Mouse (Mus musculus): ENCODE measurements around the gene Adk. TPM values are rescaled to one million over a fixed set of nuclear protein-coding genes. Genes with fewer than 3 reads are reported as not detected.

Adk gene
- polyA plus RNA-seq, 2 experiments = 56.9 to 180 TPM

GRCm38 (mm10) chr14:21096279-21096678 is 43.9 kb downstream of the Adk start:
- no peaks in the 10 kb centered on the region for H3K9me3 ChIP-seq (ENCODE audit: control insufficient read depth, low read length)
- peaks cover 0 to 10% of the 10 kb centered on the region in 2 experiments; a peak in 2 of 4 replicates for H3K4me1 ChIP-seq (replicated peaks; ENCODE audit: control insufficient read depth in 2 of 2, insufficient read depth in 2 of 2, low read length in 1 of 2)
- no peak for ATAC-seq (ENCODE audit: insufficient read depth)

DNA sequence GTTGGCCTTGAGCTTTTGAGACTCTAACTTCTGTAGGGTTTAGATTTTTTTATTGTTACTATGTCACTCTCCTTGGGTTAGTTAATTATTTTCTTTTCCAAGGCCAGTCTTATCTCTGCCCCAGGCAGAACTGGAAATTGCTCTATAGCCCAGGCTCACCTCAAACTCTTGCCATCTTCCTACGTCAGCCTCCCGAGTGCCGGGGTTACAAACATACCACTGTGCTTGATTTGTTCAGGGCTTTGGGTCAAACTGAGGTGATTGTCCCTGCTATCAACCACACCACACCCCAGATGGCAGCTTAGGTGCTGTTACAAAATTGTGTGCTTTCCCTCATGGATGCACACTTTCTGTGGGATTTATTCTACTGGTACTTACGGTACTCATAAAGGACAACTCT is 44.3 kb downstream of the Adk start:
- Histone ChIP-seq H3K27me3 (ENCODE audit: control insufficient read depth, insufficient read depth, low read length) (no peaks in the 10 kb centered on the region), H3K4me2 (ENCODE audit: low read depth) (no peak overlapping the region), H3K27ac (no peak overlapping the region), H3K9ac (replicated peaks) (no peak overlapping the region), H3K36me3 (replicated peaks; ENCODE audit: control insufficient read depth, insufficient read depth, low read depth) (peaks cover 6% of the 10 kb centered on the region; the same call in 1 of the 2 replicates), H3K9me3 (ENCODE audit: control insufficient read depth, low read length) (no peaks in the 10 kb centered on the region), H3K4me3 (ENCODE audit: insufficient read depth in 1 of 2, low read depth in 2 of 2, low read length in 2 of 2) (no peak overlapping the region), H3K4me1 (replicated peaks; ENCODE audit: control insufficient read depth in 2 of 2, insufficient read depth in 2 of 2, low read length in 1 of 2) (peaks cover 2 to 14% of the 10 kb centered on the region in 2 experiments; a peak in 2 of 4 replicates)
- ATAC-seq (ENCODE audit: insufficient read depth) = peak; percentile 62
- 70% methylated on average over 4 of the region's 4 CpGs for WGBS (ENCODE audit: insufficient replicate concordance)
- no peak for DNase-seq (ENCODE audit: low read depth in 3 of 3, low spot score in 3 of 3)
- no peak for TF ChIP-seq CTCF (IDR thresholded peaks at IDR 0.05; ENCODE audit: low read depth)
- no peak for TF ChIP-seq EP300 (IDR thresholded peaks at IDR 0.05; ENCODE audit: low read depth)

More at GRCm38 (mm10) chr14:21096279-21096678, 43.9 kb downstream of the Adk start:
- Histone ChIP-seq H3K27me3 (ENCODE audit: control insufficient read depth, insufficient read depth, low read length) (no peaks in the 10 kb centered on the region), H3K4me3 (ENCODE audit: insufficient read depth in 1 of 2, low read depth in 2 of 2, low read length in 2 of 2) (no peak overlapping the region), H3K36me3 (replicated peaks; ENCODE audit: control insufficient read depth, insufficient read depth, low read depth) (peaks cover 6% of the 10 kb centered on the region; the same call in 1 of the 2 replicates), H3K9ac (replicated peaks) (no peak overlapping the region), H3K4me2 (ENCODE audit: low read depth) (no peak overlapping the region), H3K27ac (no peak overlapping the region)
- no peak for DNase-seq (ENCODE audit: low read depth in 3 of 3, low spot score in 3 of 3)
- TF ChIP-seq CTCF (IDR thresholded peaks at IDR 0.05; ENCODE audit: low read depth) (no peak), EP300 (IDR thresholded peaks at IDR 0.05; ENCODE audit: low read depth) (no peak)

GRCm38 (mm10) chr14:21099371-21099770 is 47.0 kb downstream of the Adk start:
- Histone ChIP-seq H3K27ac (no peak overlapping the region), H3K4me2 (ENCODE audit: low read depth) (no peak overlapping the region), H3K27me3 (ENCODE audit: control insufficient read depth, insufficient read depth, low read length) (no peaks in the 10 kb centered on the region), H3K9me3 (ENCODE audit: control insufficient read depth, low read length) (no peaks in the 10 kb centered on the region), H3K9ac (replicated peaks) (no peak overlapping the region), H3K36me3 (replicated peaks; ENCODE audit: control insufficient read depth, insufficient read depth, low read depth) (peaks cover 2% of the 10 kb centered on the region; the same call in 1 of the 2 replicates), H3K4me1 (replicated peaks; ENCODE audit: control insufficient read depth in 2 of 2, insufficient read depth in 2 of 2, low read length in 1 of 2) (peaks cover 3 to 20% of the 10 kb centered on the region in 2 experiments; a peak in 2 of 4 replicates), H3K4me3 (ENCODE audit: insufficient read depth in 1 of 2, low read depth in 2 of 2, low read length in 2 of 2) (no peak overlapping the region)
- DNase-seq (ENCODE audit: low read depth in 3 of 3, low spot score in 3 of 3) (no peak), ATAC-seq (ENCODE audit: insufficient read depth) (no peak)
- 62% methylated on average over 7 of the region's 7 CpGs for WGBS (ENCODE audit: insufficient replicate concordance)
- TF ChIP-seq CTCF (IDR thresholded peaks at IDR 0.05; ENCODE audit: low read depth) (no peak), EP300 (IDR thresholded peaks at IDR 0.05; ENCODE audit: low read depth) (no peak)

GRCm38 (mm10) chr14:21100876-21101275 is 48.5 kb downstream of the Adk start:
- ATAC-seq (ENCODE audit: insufficient read depth) = no peak
- Histone ChIP-seq H3K9me3 (ENCODE audit: control insufficient read depth, low read length) (no peaks in the 10 kb centered on the region), H3K36me3 (replicated peaks; ENCODE audit: control insufficient read depth, insufficient read depth, low read depth) (peaks cover 2% of the 10 kb centered on the region; the same call in 1 of the 2 replicates), H3K27ac (no peak overlapping the region), H3K4me3 (ENCODE audit: insufficient read depth in 1 of 2, low read depth in 2 of 2, low read length in 2 of 2) (no peak overlapping the region), H3K27me3 (ENCODE audit: control insufficient read depth, insufficient read depth, low read length) (no peaks in the 10 kb centered on the region), H3K9ac (replicated peaks) (no peak overlapping the region), H3K4me2 (ENCODE audit: low read depth) (no peak overlapping the region), H3K4me1 (replicated peaks; ENCODE audit: control insufficient read depth in 2 of 2, insufficient read depth in 2 of 2, low read length in 1 of 2) (peaks cover 3 to 23% of the 10 kb centered on the region in 2 experiments; a peak in 2 of 4 replicates)
- no peak for DNase-seq (ENCODE audit: low read depth in 3 of 3, low spot score in 3 of 3)
- WGBS (ENCODE audit: insufficient replicate concordance) = 73% methylated on average over 2 of the region's 2 CpGs
- TF ChIP-seq EP300 (IDR thresholded peaks at IDR 0.05; ENCODE audit: low read depth) (no peak), CTCF (IDR thresholded peaks at IDR 0.05; ENCODE audit: low read depth) (no peak)

DNA sequence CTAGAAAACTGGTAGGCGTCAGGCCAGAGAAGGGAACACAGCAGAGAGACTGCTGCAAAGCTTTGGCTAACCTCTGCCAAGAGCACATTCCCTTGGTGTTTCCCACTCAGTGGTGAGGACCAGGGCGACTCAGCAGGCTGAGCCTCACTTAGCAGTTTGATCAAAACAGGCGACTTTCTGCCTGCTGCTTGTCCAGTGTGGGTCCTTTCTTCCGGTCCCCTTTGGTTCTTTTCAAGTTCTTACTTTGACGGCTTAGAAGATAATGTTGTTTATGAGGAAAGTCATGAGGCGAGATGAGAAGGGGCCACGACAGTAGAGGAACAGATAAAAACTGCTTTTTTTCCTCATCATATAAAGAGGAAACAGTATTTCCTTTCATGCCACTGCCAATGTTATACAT is 49.2 kb downstream of the Adk start:
- Histone ChIP-seq H3K36me3 (replicated peaks; ENCODE audit: control insufficient read depth, insufficient read depth, low read depth) (peaks cover 2% of the 10 kb centered on the region; the same call in 1 of the 2 replicates), H3K27me3 (ENCODE audit: control insufficient read depth, insufficient read depth, low read length) (no peaks in the 10 kb centered on the region), H3K9me3 (ENCODE audit: control insufficient read depth, low read length) (no peaks in the 10 kb centered on the region), H3K4me2 (ENCODE audit: low read depth) (no peak overlapping the region), H3K9ac (replicated peaks) (no peak overlapping the region), H3K4me3 (ENCODE audit: insufficient read depth in 1 of 2, low read depth in 2 of 2, low read length in 2 of 2) (no peak overlapping the region), H3K27ac (no peak overlapping the region), H3K4me1 (replicated peaks; ENCODE audit: control insufficient read depth in 2 of 2, insufficient read depth in 2 of 2, low read length in 1 of 2) (peaks cover 3 to 21% of the 10 kb centered on the region in 2 experiments; a peak in 2 of 4 replicates)
- ATAC-seq (ENCODE audit: insufficient read depth) (no peak), DNase-seq (ENCODE audit: low read depth in 3 of 3, low spot score in 3 of 3) (no peak)
- WGBS (ENCODE audit: insufficient replicate concordance) = 21% methylated on average over 7 of the region's 7 CpGs
- TF ChIP-seq EP300 (IDR thresholded peaks at IDR 0.05; ENCODE audit: low read depth) = no peak

Data from liver, embryonic 14.5 days (tissue).